Mouse (Mus musculus) cerebellum, adult 8-10 months (tissue): Measurements from ENCODE around the gene Lfng.

Experiments
- DNase-seq: peaks from one replicate; pipeline ENCODE4 v3.0.0; 2022

The Lfng gene

DNA sequence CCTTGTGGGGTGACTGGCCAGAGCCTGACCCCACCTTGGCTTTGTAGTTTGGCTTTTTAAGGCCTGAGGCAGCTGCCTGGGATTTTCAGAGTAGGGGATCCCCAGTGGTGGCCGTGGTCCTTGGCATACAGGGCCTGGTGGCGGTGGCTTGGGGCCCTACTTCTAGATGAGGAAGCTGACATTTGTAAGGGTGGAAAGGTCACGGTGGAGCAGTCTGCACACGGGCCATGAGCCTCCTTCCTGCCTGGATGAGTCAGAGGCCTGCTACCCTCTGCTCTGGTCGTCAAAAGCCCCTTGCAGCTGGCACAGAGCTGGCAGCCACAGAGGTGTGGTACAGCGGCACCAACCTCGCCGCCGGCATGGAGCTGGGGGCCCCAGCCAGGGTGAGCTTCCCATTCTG is 9.6 kb downstream of the Lfng start:
- DNase-seq: no peak

GRCm38 (mm10) chr5:140617714-140618113 is 10.6 kb downstream of the Lfng start:
- DNase-seq: no peak

- DNase-seq: no peak
These were observed 12.1 kb downstream of the Lfng start for GRCm38 (mm10) chr5:140619151-140619771.

DNA sequence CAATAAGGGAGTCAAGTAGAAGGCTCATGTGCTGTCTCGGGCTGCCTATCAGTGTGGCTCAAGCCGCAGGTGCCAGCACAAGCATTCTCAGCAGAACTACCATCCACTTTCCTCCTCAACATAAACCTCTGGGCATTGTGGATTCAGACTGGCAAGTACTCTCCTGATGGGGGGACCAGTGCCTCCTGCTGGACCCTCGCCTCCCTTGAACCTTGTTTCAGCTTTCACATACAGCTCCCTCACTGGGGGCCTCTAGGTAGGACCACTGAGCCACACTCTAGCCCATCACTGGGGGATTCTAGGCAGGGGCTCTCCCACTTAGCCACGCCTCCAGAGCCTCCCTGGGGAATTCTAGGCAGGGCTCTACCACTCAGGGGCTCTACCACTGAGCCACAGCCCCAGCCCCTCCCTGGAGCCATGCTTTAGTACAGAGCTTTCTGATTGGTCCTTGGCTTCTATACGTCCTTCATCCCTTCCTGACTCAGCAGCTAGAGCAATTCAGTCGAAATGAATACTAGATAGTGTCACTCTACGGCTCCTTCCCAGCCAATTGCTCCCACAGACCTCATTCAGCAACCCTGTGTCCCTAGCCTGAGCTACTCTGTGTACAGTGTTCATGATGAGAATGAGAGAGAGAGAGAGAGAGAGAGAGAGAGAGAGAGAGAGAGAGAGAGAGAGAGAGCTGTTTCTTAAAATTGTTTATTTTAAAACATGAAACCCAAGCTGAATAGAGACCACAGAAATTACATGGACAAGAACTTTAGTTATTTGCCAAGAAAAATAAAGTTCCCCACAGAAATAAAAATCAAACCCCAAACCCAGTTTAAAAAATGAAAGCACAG is 13.0 kb downstream of the Lfng start:
- DNase-seq: no peak

DNA sequence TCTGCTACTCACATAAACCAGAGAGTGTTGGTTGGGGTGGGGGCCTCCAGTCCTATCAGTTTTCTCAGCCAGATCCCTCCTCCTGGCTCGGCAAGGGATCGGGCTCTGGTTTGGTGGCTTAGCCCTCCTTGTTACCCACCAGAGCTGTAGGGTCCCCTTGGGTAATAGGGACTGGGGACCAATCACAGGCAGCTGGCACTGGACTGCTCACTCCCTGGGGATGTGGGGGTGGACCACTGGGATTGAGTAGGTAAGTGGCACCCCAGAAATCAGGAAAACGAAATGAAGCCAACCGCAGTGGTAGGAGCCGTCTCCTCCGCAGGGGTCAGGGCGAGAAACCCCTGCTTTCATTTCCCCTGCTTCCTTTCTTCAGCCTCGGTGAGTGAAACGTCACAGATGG is 14.0 kb downstream of the Lfng start:
- no peak for DNase-seq

DNA sequence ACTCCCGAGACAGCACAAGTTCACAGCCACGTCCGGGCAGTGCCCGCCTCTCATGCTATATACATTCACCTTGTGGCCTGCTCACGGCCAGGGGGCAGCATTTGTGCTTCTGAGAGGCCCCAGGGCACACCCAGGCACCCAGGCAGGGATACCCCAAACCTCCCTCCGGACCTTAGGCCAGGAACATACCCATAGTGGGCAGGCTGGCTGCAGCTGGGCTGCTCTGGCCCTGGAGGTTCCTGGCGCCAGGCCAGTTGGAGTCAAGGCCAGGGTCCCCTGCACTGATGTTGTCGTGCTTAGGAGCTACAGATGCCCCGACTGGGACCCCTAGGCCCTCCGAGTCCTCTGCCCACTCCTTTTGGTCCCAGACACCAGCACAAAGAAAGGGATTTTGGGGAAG is 14.4 kb downstream of the Lfng start:
- DNase-seq: no peak

- no peak for DNase-seq
These were observed 16.0 kb downstream of the Lfng start for GRCm38 (mm10) chr5:140622978-140623670.

GRCm38 (mm10) chr5:140623791-140624190 is 16.7 kb downstream of the Lfng start:
- no peak for DNase-seq

- DNase-seq: no peak
These were observed 17.1 kb downstream of the Lfng start for GRCm38 (mm10) chr5:140624238-140624637.

DNA sequence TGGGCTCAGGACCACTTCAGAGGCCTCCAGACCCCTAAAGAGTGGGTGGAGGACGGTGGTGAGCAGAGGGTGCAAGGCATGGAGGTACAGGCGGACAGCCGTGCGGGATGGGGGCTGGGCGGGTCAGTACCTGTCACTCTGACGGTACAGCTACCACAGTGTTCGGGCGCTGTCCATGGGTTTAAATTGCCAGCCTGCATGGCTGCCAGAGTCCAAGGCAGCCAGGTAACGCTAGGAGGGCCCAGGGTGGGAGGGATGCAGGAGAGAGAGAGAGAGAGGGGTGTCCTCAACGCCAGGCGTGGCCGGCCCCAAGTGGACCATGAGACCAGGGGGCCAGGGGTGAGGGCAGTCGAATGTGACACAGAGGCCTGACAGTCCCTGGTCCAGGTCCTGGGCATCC is 17.8 kb downstream of the Lfng start:
- no peak for DNase-seq

- no peak for DNase-seq
These were observed 20.5 kb downstream of the Lfng start for GRCm38 (mm10) chr5:140627580-140627979.

- DNase-seq: no peak
These were observed 21.9 kb downstream of the Lfng start for GRCm38 (mm10) chr5:140628995-140629394.

DNA sequence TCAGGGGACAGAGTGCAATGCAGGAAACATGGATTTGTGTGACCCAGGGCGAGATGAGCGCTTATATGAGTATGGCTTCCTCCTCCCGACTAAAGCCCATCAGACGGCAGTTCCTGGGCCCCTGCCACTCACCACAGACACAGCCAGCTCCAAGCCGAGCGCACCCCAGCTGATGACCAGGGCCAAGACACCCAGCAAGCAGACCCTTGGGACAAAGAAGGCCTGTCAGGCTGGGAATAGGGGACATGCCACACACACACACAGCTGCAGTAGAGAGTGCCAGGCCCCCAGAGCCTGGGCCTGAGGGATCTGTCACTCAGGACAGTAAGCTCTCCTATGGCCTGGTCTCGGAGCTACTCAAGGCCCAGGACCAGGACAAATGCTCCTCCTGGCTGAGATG is 26.3 kb downstream of the Lfng start:
- no peak for DNase-seq

DNA sequence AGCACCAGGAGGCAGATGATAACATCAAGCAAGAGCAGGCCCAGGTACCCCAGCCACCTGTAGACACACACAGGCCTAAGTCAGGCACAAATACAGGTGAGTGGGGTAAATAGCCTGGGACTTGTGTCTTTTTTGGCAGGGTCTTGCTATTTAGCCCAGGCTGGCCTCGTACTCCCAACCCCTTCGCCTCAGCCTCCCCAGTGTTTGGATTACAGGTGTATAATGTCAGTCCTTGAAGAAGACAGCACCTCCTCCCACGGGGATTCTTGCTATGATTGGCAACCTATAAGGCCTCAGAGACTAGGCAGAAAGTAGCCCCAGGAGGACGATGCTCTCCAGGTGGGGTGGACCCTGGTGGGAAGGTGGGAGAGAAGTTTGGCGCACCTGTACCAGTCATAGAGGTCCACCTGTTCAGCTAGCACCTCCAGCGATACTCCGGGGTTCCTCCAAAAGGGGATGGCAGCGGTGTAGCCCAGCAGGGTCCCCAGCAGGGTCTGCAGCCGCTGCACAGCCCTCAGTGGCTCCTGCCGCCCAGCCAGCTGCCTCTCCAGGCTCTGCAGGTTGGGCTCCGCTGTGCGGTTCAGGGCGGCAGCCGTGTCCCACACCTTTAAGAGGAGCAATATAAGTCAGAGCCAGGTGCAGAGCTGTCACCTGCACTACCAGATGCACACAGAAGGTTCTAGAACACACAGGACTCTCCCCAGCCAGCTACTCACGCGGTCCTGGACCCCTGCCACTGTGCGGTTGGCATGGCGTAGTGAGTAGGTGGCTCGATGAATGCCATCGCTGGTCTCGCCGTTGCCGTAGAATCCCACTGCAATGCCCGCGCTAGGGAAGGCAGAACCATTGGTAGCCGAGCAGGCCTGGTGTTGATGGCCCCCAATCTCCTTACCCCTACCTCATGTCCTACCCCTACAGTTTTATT is 27.9 kb downstream of the Lfng start:
- DNase-seq: no peak

GRCm38 (mm10) chr5:140636316-140637057 is 29.4 kb downstream of the Lfng start:
- no peak for DNase-seq

DNA sequence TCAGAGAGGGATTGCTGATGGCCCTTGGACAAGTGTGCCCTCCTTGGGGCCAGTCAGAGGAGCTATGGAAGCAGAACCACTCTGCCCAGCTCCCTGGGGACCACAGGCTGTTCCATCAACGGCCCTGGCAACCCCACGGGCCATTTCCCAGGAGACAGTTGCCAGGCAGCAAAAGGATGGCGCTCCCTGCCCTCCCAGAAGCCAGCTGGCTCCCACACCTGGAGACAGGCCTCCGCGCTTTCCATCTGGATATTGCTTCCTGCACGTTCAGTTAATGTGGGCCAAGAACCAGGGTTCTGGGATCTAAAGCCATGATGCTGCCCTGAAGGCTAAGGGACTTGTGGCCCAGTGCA is 29.9 kb downstream of the Lfng start:
- no peak for DNase-seq

DNA sequence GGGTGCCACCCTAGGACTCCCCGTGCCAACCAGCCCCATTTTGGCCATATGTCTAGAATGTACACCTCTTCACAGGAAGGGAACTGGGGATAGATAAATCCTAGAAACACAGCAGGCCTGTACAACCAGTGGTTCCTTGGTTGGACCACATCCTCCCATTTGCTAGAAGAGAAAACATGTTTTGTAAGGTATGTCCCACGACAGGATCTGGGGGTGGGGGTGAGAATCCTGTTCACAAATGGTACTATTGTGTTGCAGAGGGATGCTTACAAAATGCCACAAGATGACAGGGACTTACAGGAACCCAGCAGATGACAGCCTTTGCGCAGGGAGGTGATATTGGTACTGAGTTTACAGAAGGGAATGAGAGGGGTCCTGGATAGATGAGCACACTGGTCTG is 30.9 kb downstream of the Lfng start:
- DNase-seq: no peak

DNA sequence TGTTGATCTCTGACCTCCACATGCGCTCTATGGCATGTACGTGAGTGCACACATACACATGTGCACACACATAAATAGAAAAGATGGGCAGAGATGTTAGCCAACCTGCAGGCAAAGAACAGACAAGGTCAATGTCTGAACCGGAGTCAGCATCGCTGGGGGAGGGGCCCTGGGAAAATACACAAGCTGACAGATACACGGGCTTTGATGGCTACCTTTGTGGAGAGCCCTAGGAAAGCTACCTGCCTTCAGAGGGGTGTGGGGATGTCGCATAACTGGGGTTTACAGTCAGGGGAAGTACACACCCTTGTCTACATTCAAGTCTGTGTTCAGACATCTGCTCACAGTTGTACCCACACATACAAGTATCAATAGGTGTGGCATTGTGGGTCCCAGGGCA is 31.4 kb downstream of the Lfng start:
- DNase-seq: no peak

DNA sequence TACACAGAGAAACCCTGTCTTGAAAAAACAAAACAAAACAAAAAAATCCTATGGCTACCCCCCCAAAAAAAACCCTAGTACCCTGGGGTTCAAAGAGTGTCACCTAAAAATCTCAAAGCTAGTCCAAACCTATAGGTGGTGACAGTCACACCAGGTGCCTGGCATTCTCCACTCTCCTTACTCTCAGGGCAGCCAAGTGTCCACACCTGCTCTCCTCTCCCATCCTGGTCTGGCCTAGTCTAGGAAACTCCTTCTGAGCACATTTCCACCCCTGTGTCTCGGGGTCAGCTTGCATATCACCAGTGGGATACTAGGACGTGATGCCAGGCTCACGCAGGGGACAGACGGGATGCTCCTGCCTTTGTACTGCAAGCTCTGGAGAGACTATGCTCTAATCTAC is 32.2 kb downstream of the Lfng start:
- no peak for DNase-seq

DNA sequence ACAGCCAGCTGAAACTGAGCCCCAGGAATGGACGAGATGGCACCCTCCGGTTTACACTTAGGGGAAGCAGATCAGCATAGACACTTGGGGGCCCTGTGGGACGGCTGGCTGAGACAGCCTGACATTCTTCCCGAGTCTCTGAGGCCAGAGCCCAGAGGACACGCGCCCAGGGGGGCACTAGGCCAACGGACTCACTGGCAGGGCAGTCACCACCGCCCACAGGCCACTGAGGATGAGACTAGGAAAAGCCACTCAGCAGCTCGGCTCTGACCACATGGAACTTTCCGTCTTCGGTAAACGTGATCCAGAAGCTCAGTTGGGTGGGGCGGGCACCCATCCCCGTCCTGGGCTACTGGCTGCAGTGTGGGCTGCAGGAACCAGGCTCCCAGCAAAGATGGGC is 32.8 kb downstream of the Lfng start:
- DNase-seq: no peak

GRCm38 (mm10) chr5:140640812-140641211 is 33.7 kb downstream of the Lfng start:
- DNase-seq: no peak

GRCm38 (mm10) chr5:140641254-140641928 is 34.3 kb downstream of the Lfng start:
- DNase-seq: no peak
